Mouse (Mus musculus) spleen, adult 2 months (tissue): Measurements from ENCODE around the gene Slc7a5. TPM values are rescaled to one million over a fixed set of nuclear protein-coding genes. Genes with fewer than 3 reads are reported as not detected.

Source experiments
- DNase-seq, 2 experiments: peaks; one replicate each; pipeline versions ENCODE4 v3.0.0 to v3.0.0-alpha.2; 2012 to 2021; ENCODE audit warnings: low spot score in 2 of 2, low read depth in 1 of 2
- H3K27ac ChIP-seq: fragments of 200-500 bp; 2 replicates; pipeline ENCODE4 v1.5.1; 2012; ENCODE audit warnings: low read length, inconsistent platforms; ENCODE audit not compliant: insufficient read depth
- H3K27me3 ChIP-seq: fragments of 200-500 bp; 2 replicates; pipeline ENCODE4 v1.6.1; 2012; ENCODE audit warnings: mild to moderate bottlenecking, moderate library complexity, low read length, inconsistent platforms; ENCODE audit not compliant: control insufficient read depth, insufficient read depth
- H3K36me3 ChIP-seq: fragments of 200-500 bp; 2 replicates; pipeline ENCODE4 v1.6.1; 2012; ENCODE audit warnings: mild to moderate bottlenecking, low read length, inconsistent platforms; ENCODE audit not compliant: control insufficient read depth, insufficient read depth
- H3K4me1 ChIP-seq: fragments of 200-500 bp; 2 replicates; pipeline ENCODE4 v1.6.1; 2011; ENCODE audit warnings: inconsistent platforms; ENCODE audit not compliant: control insufficient read depth, insufficient read depth, insufficient read length
- H3K4me3 ChIP-seq: fragments of 200-500 bp; 2 replicates; pipeline ENCODE4 v1.5.1; 2011; ENCODE audit warnings: mild to moderate bottlenecking, inconsistent platforms; ENCODE audit not compliant: insufficient read depth, insufficient read length; ENCODE audit errors: extremely low read depth
- CTCF ChIP-seq: fragments of 200-500 bp; IDR thresholded peaks from 2 replicates; pipeline ENCODE4 v1.5.1; 2011; ENCODE audit warnings: mild to moderate bottlenecking, inconsistent platforms; ENCODE audit not compliant: insufficient read depth, insufficient read length, insufficient replicate concordance; ENCODE audit errors: extremely low read depth
- POLR2A ChIP-seq: fragments of 200-500 bp; IDR thresholded peaks from 2 replicates; pipeline ENCODE4 v1.6.1; 2011; ENCODE audit warnings: low read depth, low read length, inconsistent platforms
- WGBS: fragments of 180-500 bp; shearing (Covaris S2); methylation state at CpG from one replicate; pipeline ENCODE4 v1.1.7; 2018; 5-methylcytosine and 5-hydroxymethylcytosine counted together
- polyA plus RNA-seq: library from polyadenylated mRNA; depleted of rRNA; stranded (reverse); fragments of >200 nt; gene quantifications from 2 replicates; pipeline ENCODE4 v1.2.3, GENCODE M21; 2012

Slc7a5 gene
- polyA plus RNA-seq, 1 experiment = 45.0 TPM

DNA sequence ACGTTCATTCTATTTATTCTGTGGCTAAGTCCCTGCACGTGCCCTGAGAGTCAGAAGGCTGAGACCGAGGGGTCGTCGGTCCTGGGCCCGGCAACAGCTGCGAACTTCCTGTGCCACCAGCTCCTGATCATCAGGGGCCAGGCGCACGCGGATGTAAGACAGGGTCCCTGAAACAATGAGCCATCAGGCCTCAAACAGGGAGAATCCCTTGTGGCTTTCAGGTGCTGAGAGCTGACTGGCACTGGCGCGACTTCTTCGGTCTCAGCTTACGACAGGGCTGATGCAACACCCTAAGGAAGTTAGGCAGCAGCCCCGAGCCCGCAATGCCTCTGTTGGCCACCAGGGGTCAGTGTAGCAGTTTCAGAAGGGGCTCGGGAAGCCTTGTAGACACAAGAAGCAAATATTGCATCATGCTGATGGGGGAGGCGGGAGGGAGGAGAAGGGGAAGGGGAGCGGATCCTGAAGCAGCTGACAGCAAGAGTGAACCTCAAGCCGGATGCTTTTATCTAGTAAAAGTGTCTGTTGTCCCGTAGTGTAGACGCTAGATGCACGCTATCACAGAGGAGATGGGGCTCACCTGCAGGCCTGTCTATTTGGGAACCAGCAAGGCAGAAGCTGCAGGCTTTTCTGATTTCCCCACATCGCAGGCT, 56.5 kb downstream of the Slc7a5 start:
- WGBS = 5% methylated on average over 24 of the region's 24 CpGs
- no peak for TF ChIP-seq POLR2A
- peak; percentile 96 for TF ChIP-seq CTCF
- DNase-seq = peak; percentile 85 to 91
- H3K4me3 ChIP-seq = peak overlapping the region; percentile 38; the same call in 1 of the 2 replicates
- 0 out of 2 replicates have a peak, but pooled peaks cover 6% of the 10 kb centered on the region for H3K4me1 ChIP-seq
- no peak overlapping the region for H3K27ac ChIP-seq
- H3K27me3 ChIP-seq = no peaks in the 10 kb centered on the region
- no peaks in the 10 kb centered on the region for H3K36me3 ChIP-seq

GRCm38 (mm10) chr8:121850436-121850820, 57.1 kb downstream of the Slc7a5 start:
- TF ChIP-seq POLR2A (no peak), CTCF (no peak)
- WGBS = 54% methylated on average over 12 of the region's 12 CpGs
- Histone ChIP-seq H3K4me1 (0 out of 2 replicates have a peak, but pooled peaks cover 6% of the 10 kb centered on the region), H3K27me3 (no peaks in the 10 kb centered on the region), H3K27ac (no peak overlapping the region), H3K4me3 (no peak overlapping the region; the same call in 1 of the 2 replicates), H3K36me3 (no peaks in the 10 kb centered on the region)
- no peak for DNase-seq

DNA sequence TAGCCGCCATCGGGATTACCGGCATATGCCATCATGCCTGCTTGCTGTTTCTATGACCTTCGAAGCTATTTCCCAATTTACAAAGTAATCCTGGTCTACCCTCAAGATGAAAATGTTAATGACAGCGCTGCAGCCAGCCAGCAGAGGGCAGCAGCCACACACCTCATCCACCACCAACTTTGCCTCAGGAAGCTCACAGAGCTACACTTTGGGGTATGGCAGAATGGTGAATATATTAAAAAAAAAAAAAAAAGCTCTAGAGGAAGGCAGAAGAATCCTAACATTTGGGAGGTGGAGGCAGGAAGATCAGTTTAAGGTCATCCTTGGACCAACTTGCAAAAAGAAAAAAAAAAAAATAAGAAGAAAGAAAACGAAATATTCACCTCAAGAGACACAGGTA, 57.5 kb downstream of the Slc7a5 start:
- H3K27ac ChIP-seq = no peak overlapping the region
- 0 out of 2 replicates have a peak, but pooled peaks cover 6% of the 10 kb centered on the region for H3K4me1 ChIP-seq

GRCm38 (mm10) chr8:121849303-121849702, 58.2 kb downstream of the Slc7a5 start:
- 67% methylated on average over 9 of the region's 9 CpGs for WGBS
- Histone ChIP-seq H3K4me3 (no peak overlapping the region), H3K27me3 (no peaks in the 10 kb centered on the region), H3K4me1 (0 out of 2 replicates have a peak, but pooled peaks cover 6% of the 10 kb centered on the region), H3K27ac (no peak overlapping the region), H3K36me3 (no peaks in the 10 kb centered on the region)
- TF ChIP-seq POLR2A = no peak
- TF ChIP-seq CTCF = no peak
- no peak for DNase-seq

More for the DNA sequence above, 57.5 kb downstream of the Slc7a5 start:
- no peak overlapping the region for H3K4me3 ChIP-seq
- 11% methylated on average over 6 of the region's 6 CpGs for WGBS
- no peaks in the 10 kb centered on the region for H3K36me3 ChIP-seq
- TF ChIP-seq POLR2A = no peak
- peak; percentile 92; the same call in 1 of the 2 replicates for TF ChIP-seq CTCF
- peak; percentile 49 to 62 for DNase-seq
- no peaks in the 10 kb centered on the region for H3K27me3 ChIP-seq

DNA sequence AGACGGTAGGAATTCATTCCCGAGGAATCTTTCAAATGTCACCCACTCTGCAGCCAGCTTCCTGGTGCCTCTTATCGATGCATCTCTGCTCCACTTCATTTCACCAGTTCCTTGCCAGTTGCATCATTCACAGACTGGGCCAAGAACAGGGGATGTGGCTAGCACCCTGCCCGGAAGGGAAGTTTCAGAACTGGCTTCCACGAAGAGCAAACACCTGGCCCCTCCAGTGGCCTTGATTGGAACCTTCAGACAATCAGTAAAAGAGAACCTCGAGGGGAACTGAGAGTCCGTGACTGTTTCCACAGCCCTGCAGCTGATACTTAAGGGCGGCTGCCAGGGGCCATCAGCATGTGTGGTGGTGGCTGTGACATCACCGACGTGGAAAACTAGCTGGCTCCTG, 59.0 kb downstream of the Slc7a5 start:
- Histone ChIP-seq H3K27ac (no peak overlapping the region), H3K27me3 (no peaks in the 10 kb centered on the region), H3K4me3 (no peak overlapping the region), H3K36me3 (no peaks in the 10 kb centered on the region), H3K4me1 (0 out of 2 replicates have a peak, but pooled peaks cover 6% of the 10 kb centered on the region)
- TF ChIP-seq CTCF (no peak), POLR2A (no peak)
- WGBS = 20% methylated on average over 10 of the region's 10 CpGs
- no peak for DNase-seq

GRCm38 (mm10) chr8:121847987-121848386, 59.5 kb downstream of the Slc7a5 start:
- Histone ChIP-seq H3K27ac (no peak overlapping the region), H3K4me3 (no peak overlapping the region), H3K27me3 (no peaks in the 10 kb centered on the region), H3K4me1 (0 out of 2 replicates have a peak, but pooled peaks cover 6% of the 10 kb centered on the region), H3K36me3 (no peaks in the 10 kb centered on the region)
- no peak for DNase-seq
- 80% methylated on average over 6 of the region's 6 CpGs for WGBS
- no peak for TF ChIP-seq CTCF
- no peak for TF ChIP-seq POLR2A

DNA sequence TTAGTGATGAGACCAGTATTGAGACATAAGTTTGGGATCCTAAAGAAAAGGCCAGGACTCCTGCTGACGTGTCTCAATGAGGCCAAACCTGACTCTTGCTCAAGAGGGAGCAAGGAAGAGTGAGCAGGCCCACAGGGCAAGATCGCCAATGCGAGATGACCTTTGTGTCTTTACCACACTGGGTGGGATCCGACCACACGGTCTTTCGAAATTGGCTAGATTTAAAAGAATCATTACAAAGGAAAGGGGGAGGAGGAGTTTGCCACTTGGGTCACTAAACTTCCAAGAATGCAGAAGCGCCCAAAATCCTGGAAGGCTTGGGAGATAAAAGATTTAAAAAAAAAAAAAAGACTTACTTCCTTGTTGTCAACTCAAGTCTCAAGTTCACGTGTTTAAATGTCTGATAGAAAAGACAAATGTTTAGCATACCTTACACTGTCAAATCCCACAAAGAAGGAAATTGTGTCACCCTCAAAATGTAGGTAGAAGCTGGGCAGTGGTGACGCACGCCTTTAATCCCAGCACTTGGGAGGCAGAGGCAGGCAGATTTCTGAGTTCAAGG, 60.2 kb downstream of the Slc7a5 start:
- H3K36me3 ChIP-seq = no peaks in the 10 kb centered on the region

More for the DNA sequence above, 60.2 kb downstream of the Slc7a5 start:
- H3K27ac ChIP-seq = no peak overlapping the region
- no peak for DNase-seq
- H3K4me1 ChIP-seq = 0 out of 2 replicates have a peak, but pooled peaks cover 6% of the 10 kb centered on the region
- no peak for TF ChIP-seq POLR2A
- H3K4me3 ChIP-seq = no peak overlapping the region
- no peaks in the 10 kb centered on the region for H3K27me3 ChIP-seq
- 75% methylated on average over 10 of the region's 10 CpGs for WGBS
